Mouse (Mus musculus) cerebellum, postnatal 25 days (tissue): ENCODE measurements around the gene Klk7.

Experiments used
- DNase-seq, 2 experiments: peaks; one replicate each; pipeline ENCODE4 v3.0.0; 2021; ENCODE audit warnings: mixed read lengths in 2 of 2

Klk7 gene

GRCm38 (mm10) chr7:43810994-43811393, at the start of gene Klk7:
Gene Klk7, plus strand, starts transcription at chr7:43811294.
- DNase-seq = no peak

GRCm38 (mm10) chr7:43766484-43766883, 44.6 kb upstream of the Klk7 start:
- no peak for DNase-seq

DNA sequence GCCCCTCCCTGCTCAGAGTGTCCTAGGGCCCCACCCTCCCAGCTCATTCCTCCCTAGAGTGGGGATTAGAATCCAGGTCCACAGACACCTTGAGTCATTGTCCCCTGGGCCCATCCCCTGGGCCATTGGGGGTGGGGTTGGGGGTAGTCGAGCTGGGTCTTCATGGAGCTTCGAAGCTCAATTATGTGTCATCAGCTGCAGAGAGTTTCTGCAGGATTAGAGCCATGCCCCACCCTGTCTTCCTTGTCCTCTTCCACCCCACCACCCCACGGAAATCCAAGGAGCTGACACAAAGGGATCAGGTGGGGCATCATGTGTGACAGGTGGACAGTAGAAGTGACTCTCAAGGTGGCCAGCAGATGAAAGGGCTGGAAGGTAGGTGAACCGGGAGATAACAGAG, 42.5 kb upstream of the Klk7 start, which contains the start of gene Klk12:
Gene Klk12, plus strand, starts transcription at position 301 of the 400 bp plus-strand sequence.
- no peak for DNase-seq

DNA sequence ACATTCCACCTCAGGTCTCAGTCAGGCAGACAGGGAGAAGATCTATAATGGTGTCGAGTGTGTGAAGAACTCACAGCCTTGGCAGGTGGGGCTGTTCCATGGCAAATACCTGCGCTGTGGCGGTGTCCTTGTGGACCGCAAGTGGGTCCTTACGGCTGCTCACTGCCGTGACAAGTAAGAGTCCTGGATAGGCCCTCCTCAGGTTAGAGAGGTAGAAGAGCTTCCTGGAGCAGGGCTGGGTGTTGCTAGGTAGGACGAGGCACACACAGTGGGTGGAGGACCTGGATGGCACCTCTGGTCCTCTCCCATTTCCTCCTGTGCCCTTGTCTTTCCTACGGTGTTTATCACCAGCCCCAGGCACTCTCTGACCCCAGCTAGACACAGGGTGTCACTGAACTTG, 41.5 kb upstream of the Klk7 start:
- no peak for DNase-seq

- no peak for DNase-seq
Measured at GRCm38 (mm10) chr7:43770701-43771100, 40.4 kb upstream of the Klk7 start.

- DNase-seq = no peak
Measured at GRCm38 (mm10) chr7:43771916-43772315, 39.2 kb upstream of the Klk7 start.

- DNase-seq = no peak
Measured at GRCm38 (mm10) chr7:43772901-43773300, 38.2 kb upstream of the Klk7 start.

- DNase-seq = no peak
Measured at GRCm38 (mm10) chr7:43774364-43774763, 36.7 kb upstream of the Klk7 start, which contains the start of gene Klk11. Gene Klk11, plus strand, starts transcription at chr7:43774604.

- no peak for DNase-seq
Measured at GRCm38 (mm10) chr7:43774802-43775201, 36.3 kb upstream of the Klk7 start.

GRCm38 (mm10) chr7:43775311-43776057, 35.6 kb upstream of the Klk7 start:
- no peak for DNase-seq

DNA sequence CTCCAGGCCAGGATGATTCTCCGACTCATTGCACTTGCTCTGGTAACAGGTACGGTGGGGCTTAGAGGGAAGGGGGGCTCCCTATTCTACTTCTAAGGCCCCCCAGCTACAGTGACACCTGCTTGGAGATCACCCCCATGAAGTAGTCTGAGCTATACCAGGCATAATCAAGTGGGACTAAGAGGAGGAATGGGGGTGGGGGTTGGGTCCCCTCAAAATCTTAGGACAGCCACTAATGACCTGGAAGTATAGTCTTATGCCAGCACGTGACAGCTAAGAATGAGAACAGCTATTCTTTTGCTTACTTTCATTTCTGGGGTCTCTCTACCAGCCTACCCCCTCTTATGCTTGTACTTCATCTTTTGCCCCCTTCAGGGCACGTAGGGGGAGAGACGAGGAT, 34.6 kb upstream of the Klk7 start:
- no peak for DNase-seq

DNA sequence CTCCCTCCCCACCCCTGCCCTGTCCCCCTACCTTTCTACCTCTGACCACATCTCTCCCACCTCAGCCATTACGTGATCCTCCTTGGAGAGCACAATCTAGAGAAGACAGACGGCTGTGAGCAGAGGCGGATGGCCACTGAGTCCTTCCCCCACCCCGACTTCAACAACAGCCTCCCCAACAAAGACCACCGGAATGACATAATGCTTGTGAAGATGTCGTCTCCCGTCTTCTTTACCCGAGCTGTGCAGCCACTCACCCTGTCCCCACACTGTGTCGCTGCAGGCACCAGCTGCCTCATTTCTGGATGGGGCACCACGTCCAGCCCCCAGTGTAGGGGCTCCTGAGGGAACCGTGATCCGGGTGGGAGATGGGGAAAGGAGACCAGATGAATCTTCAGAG, 33.7 kb upstream of the Klk7 start:
- no peak for DNase-seq

GRCm38 (mm10) chr7:43778176-43778970, 32.7 kb upstream of the Klk7 start:
- no peak for DNase-seq

DNA sequence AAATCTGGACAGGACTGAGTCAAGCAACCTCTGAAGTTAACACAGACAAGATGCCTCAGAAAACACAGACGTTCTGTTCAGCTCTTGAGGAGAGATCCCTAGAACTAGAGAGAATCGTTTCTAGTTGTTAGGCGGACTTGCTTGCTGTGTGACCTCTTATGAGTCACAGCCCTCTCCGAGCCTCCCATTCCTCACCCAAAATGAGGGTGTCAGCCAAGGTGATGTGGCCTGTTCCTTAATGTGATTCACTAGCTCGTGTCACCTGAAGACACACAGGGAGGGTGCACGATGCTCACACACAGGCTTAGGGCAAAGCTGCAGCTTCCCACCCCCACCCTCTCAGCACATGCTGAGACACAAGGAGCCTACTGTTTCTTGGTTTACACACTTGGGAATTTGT, 30.9 kb upstream of the Klk7 start:
- DNase-seq = no peak

GRCm38 (mm10) chr7:43780746-43781145, 30.3 kb upstream of the Klk7 start, which contains the start of gene Klk10:
Gene Klk10, plus strand, starts transcription at chr7:43781035.
- DNase-seq = no peak

DNA sequence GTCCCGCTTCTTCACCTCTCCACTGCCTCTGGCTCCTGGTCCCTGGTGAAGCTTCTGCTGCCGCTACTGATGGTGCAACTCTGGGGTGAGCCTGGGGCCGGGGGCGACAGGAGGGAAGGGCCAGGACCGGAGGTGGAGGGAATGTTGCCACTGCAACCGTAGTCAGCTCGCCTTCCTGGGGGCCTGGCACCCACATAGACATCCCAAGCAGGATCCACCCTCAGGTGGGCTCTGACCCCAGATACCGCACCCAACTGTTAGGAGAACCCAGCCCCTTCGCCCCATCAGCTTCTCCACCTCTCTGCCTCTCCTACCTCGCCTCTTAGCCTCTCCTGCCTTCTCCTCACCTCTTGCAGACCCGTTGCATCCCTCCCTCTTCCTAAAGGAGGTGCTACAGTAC, 29.6 kb upstream of the Klk7 start:
- DNase-seq = no peak

GRCm38 (mm10) chr7:43782275-43783265, 28.5 kb upstream of the Klk7 start:
- peak; percentile 43 to 69 for DNase-seq

- no peak for DNase-seq
Measured at GRCm38 (mm10) chr7:43785286-43785685, 25.8 kb upstream of the Klk7 start.

DNA sequence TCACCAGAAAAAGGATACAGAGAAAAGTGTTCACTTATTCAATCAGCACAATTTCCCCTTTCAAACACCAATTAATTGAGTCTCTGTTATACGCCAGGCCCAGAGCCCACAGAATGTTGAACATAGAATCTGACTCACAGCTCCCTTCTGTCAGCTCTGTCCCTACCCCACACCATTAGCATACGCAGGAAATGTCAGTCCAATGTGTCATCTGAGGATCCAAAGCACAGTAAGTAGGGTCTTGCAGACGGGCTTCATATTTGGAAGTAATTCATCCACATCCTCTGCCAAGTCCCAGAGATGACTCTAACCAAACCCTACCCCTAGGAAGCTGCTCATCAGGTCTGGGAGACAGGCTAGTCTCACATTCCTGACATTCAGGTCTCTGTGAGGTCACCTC, 23.0 kb upstream of the Klk7 start:
- DNase-seq = no peak

GRCm38 (mm10) chr7:43789295-43789694, 21.8 kb upstream of the Klk7 start:
- DNase-seq = no peak

DNA sequence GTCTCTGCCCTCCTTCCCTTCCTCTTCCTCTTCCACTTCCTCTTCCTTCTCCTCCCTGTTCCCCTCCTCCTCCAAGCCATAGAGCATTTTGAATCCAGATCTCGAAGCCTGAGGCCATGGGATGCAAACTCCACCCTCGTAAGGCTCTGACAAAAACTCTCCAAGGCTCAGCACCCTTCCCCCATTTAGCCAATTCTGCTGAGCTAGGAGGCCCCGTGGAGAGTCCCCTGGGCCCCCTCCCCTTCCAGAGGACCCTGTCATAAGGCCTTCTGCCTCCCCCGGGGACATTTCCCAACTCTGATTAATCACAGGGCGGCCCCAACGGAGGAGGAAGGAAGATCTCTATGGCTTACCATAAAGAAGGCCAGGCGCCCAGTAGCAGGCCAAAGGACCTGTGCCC, 19.5 kb upstream of the Klk7 start, which contains the start of gene Klk9:
Gene Klk9, plus strand, starts transcription at position 301 of the 400 bp plus-strand sequence.
- DNase-seq = no peak

- DNase-seq = no peak
Measured at GRCm38 (mm10) chr7:43796355-43796754, 14.7 kb upstream of the Klk7 start.

DNA sequence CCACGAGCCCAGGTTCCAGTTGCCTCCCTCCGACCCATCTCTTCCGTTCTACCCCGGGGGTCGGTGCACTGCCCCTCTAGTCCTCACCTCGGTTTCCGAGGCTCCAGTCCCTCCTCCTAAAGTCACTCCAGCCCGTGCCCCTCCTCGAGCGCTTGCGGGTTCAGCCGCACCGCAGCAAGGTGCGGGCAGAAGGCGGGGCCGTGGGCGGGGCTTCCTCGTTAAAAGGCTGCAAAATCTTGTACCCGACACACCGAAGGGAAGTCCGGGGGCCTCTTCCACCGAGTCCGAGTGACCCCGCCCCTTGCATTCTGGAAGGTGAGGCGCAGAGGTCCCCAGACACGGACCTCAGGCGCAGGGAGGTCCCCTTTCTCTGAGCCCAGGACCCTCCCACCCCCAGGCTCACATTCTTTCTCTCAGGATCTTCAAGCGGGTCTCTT, 13.7 kb upstream of the Klk7 start, which contains the start of gene Klk8:
Gene Klk8, plus strand, starts transcription at position 245 of the 437 bp plus-strand sequence.
- peak in 1 of 2 experiments; percentile 16 for DNase-seq
